Mouse (Mus musculus) B cell, adult 62 days (primary cell): ENCODE measurements around the gene Mycl. TPM values are rescaled to one million over a fixed set of nuclear protein-coding genes. Genes with fewer than 3 reads are reported as not detected.

Experiments used
- total RNA-seq: library from RNA; stranded (reverse); gene quantifications from 4 replicates; pipeline ENCODE4 v1.2.4, GENCODE M21; 2023

Mycl gene
- 1.0 to 2.2 TPM (median 1.3 TPM) in 4 replicates for total RNA-seq

GRCm38 (mm10) chr4:122995404-122996220 is at the start of gene Mycl:
Mycl (plus strand) TSS chr4:122995652.

GRCm38 (mm10) chr4:122961100-122961567 is 34.3 kb upstream of the Mycl start, which contains the start of gene Mfsd2a:
Mfsd2a (minus strand) TSS chr4:122961188.

GRCm38 (mm10) chr4:123016451-123016957 is 21.1 kb downstream of the Mycl start, which contains the start of gene Trit1:
Trit1 (plus strand) TSS chr4:123016597.

Other genes with a start within 250 kb of the Mycl start
- 54.1 to 57.1 TPM (median 56.0 TPM) in 4 replicates for gene Ppt1, start 159.4 kb upstream of the Mycl start, total RNA-seq
- gene Cap1, start 109.6 kb upstream of the Mycl start, total RNA-seq, result 368 to 394 TPM (median 380 TPM) in 4 replicates
- 0.51 to 1.6 TPM (median 0.88 TPM) in 4 replicates for gene Mfsd2a, start 34.5 kb upstream of the Mycl start, total RNA-seq
- gene Trit1, start 20.9 kb downstream of the Mycl start, total RNA-seq, result 20.5 to 22.7 TPM (median 22.0 TPM) in 4 replicates
- not detected in 4 replicates for gene Bmp8b, start 109.5 kb downstream of the Mycl start, total RNA-seq
- not detected in 4 replicates for gene Oxct2b, start 120.6 kb downstream of the Mycl start, total RNA-seq
- 46.1 to 65.5 TPM (median 56.1 TPM) in 4 replicates for gene Ppie, start 144.3 kb downstream of the Mycl start, total RNA-seq
- 0.22 to 0.33 TPM (median 0.26 TPM) in 3 of 4 replicates, not detected in the other for gene Hpcal4, start 187.6 kb downstream of the Mycl start, total RNA-seq
- gene Nt5c1a, start 205.9 kb downstream of the Mycl start, total RNA-seq, result not detected in 4 replicates
- gene Heyl, start 237.9 kb downstream of the Mycl start, total RNA-seq, result 0.19 to 1.3 TPM (median 1.00 TPM) in 4 replicates